In the genomic region with DNA sequence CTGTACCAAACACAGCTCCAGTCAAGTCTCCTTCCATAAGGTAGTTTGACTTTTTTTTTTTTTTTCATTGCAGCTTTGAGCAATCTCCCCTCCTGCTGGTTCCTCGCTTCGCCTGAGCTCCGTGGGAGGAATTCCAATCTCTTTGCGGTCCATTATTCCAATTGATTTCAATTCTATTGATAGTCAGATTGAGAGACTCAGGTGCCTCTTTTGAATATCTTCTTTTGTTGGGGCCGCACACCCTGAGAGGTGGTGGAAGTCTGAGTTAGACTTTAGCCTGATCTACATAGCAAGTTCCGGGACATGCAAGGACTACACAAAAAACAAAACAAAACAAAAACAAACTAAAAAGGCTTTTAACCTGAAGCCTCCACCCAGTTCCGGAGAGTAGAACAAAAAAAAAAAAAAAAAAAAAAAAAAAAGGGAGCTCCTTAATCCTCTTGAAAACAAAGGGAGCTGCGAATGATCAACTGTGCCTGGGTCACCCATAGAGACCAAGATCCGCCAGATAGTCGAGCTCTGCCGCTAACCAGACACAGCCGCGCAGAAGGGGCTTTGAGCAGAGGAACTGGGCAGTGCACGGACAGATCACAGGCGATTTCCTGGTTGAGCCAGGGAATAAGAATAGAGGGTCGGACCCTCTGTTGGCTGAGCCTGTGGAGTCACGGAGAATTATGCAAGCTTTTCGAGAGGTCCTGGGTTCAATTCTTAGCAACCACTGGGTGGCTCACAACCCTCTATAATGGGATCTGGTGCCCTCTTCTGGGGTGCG, we compare ENCODE assay signal across 10 mouse cellular contexts. TPM values are rescaled to one million over a fixed set of nuclear protein-coding genes. Genes with fewer than 3 reads are reported as not detected.
A peak's percentile ranks its signal among the peaks of the same experiment; 100 is the strongest.
DNase-seq lines count a peak whose midpoint lies in the region; ATAC-seq and TF ChIP-seq lines count a peak whose summit lies in the region.
"Had no signal": no experiment of that assay in that cellular context is flagged by ENCODE, and none has a peak within 500 bp of the region (broad histone marks: within the 10 kb centered on the region; RNA-seq: fewer than 3 reads in every experiment).

No protein-coding gene starts in this region.

- H3K9me3 ChIP-seq in hindbrain, embryonic 11.5 days (ENCODE audit: control insufficient read depth, low read length), result no peaks in the 10 kb centered on the region
- H3K9me3 ChIP-seq in midbrain, postnatal 0 days (ENCODE audit: low read length), result no peaks in the 10 kb centered on the region
- H3K9me3 ChIP-seq: limb, embryonic 15.5 days had no signal

- no peak for ATAC-seq in hindbrain, embryonic 11.5 days (ENCODE audit: low FRiP score)
- ATAC-seq in midbrain, postnatal 0 days (ENCODE audit: low FRiP score), result no peak

- no peaks in the 10 kb centered on the region for H3K36me3 ChIP-seq in hindbrain, embryonic 11.5 days (ENCODE audit: control insufficient read depth, insufficient read depth, low read length)
- no peaks in the 10 kb centered on the region for H3K36me3 ChIP-seq in midbrain, postnatal 0 days (ENCODE audit: insufficient read depth, low read length)
- H3K36me3 ChIP-seq: limb, embryonic 15.5 days had no signal

- H3K4me3 ChIP-seq in layer of hippocampus, adult 2 months, result no peak overlapping the region
- no peak overlapping the region for H3K4me3 ChIP-seq in hindbrain, embryonic 11.5 days (ENCODE audit: low read depth, low read length)
- H3K4me3 ChIP-seq in midbrain, postnatal 0 days (ENCODE audit: low read depth, low read length), result peak overlapping the region; percentile 15; the same call in 1 of the 2 replicates
- H3K4me3 ChIP-seq: limb, embryonic 15.5 days had no signal

- H3K27me3 ChIP-seq in hindbrain, embryonic 11.5 days (ENCODE audit: control insufficient read depth, insufficient read depth, low read length), result no peaks in the 10 kb centered on the region
- no peaks in the 10 kb centered on the region for H3K27me3 ChIP-seq in midbrain, postnatal 0 days (ENCODE audit: insufficient read depth, low read length)
- H3K27me3 ChIP-seq: limb, embryonic 15.5 days had no signal

- H3K4me2 ChIP-seq in hindbrain, embryonic 11.5 days (replicated peaks; ENCODE audit: low read depth, low read length), result no peak overlapping the region
- peak overlapping the region; percentile 36 for H3K4me2 ChIP-seq in midbrain, postnatal 0 days (ENCODE audit: low read depth, low read length, poor library complexity, severe bottlenecking)
- H3K4me2 ChIP-seq: limb, embryonic 15.5 days had no signal

- no peak overlapping the region for H3K9ac ChIP-seq in hindbrain, embryonic 11.5 days (ENCODE audit: low read depth, low read length)
- no peak overlapping the region for H3K9ac ChIP-seq in midbrain, postnatal 0 days (replicated peaks; ENCODE audit: low read length, poor library complexity, severe bottlenecking)
- H3K9ac ChIP-seq: limb, embryonic 15.5 days had no signal

- DNase-seq in layer of hippocampus, adult 2 months (ENCODE audit: low spot score in 2 of 2), result no peak
- DNase-seq in layer of hippocampus, postnatal 14 days (ENCODE audit: low spot score in 2 of 2), result no peak
- DNase-seq in embryo, embryonic 10 days (ENCODE audit: low spot score), result peak; percentile 53
- peak; percentile 32 for DNase-seq in hindbrain, embryonic 11.5 days (ENCODE audit: low spot score)
- no peak for DNase-seq in midbrain, postnatal 0 days (ENCODE audit: low spot score)
- no peak for DNase-seq in yolk sac, embryonic 10.5 days (ENCODE audit: low spot score)
- DNase-seq in cerebellum, adult 9-10 months, result no peak
- DNase-seq in adrenal gland, postnatal 10 days, result no peak
- DNase-seq: cerebellum, postnatal 36 days had no signal

- WGBS in hindbrain, embryonic 11.5 days, result 5% methylated on average over 19 of the region's 19 CpGs
- 3% methylated on average over 19 of the region's 19 CpGs for WGBS in midbrain, postnatal 0 days

- TF ChIP-seq CTCF in layer of hippocampus, adult 2 months (conservative IDR thresholded peaks at IDR 0.05), result peak; percentile 30
- peak; percentile 38; the same call in 1 of the 2 replicates for TF ChIP-seq CTCF in midbrain, postnatal 0 days (IDR thresholded peaks at IDR 0.05)

- H3K4me1 ChIP-seq in hindbrain, embryonic 11.5 days (replicated peaks; ENCODE audit: control insufficient read depth, insufficient read depth, low read length), result no peaks in the 10 kb centered on the region
- H3K4me1 ChIP-seq in midbrain, postnatal 0 days (ENCODE audit: insufficient read depth, low read length), result no peaks in the 10 kb centered on the region
- H3K4me1 ChIP-seq: limb, embryonic 15.5 days had no signal

- no peak overlapping the region for H3K27ac ChIP-seq in layer of hippocampus, adult 2 months
- H3K27ac ChIP-seq in hindbrain, embryonic 11.5 days (ENCODE audit: low read depth, low read length), result no peak overlapping the region
- H3K27ac ChIP-seq in midbrain, postnatal 0 days (ENCODE audit: low read depth, low read length), result no peak overlapping the region
- H3K27ac ChIP-seq: limb, embryonic 15.5 days had no signal

RNA-seq across cellular contexts. Expression of gene Mkrn1, which starts 25.7 kb away (rescaled TPM):
- 100 to 1,000 TPM; 116 to 119 TPM for total RNA-seq in layer of hippocampus, adult 2 months (2021)
- total RNA-seq in layer of hippocampus, postnatal 14 days (2021), result 100 to 1,000 TPM; 145 to 156 TPM
- polyA plus RNA-seq in hindbrain, embryonic 11.5 days (2014; fragmentation: Nextera tagmentation; extraction: Ambion mirVana), result 127 and 147 TPM in 2 replicates
- total RNA-seq in midbrain, postnatal 0 days (2014; rRNA removed), result 201 and 269 TPM in 2 replicates
- polyA plus RNA-seq in midbrain, postnatal 0 days (2015; fragmentation: Nextera tagmentation; extraction: Ambion mirVana), result 232 and 238 TPM in 2 replicates
- 10 to 100 TPM; 70.7 to 71.5 TPM for total RNA-seq in adrenal gland, postnatal 10 days (2021)

Comparison
In these comparisons a context has a peak if more than half of its experiments do, and no peak if none do; other contexts are left out.
1. DNase-seq: peak in embryo, embryonic 10 days (single experiment) and hindbrain, embryonic 11.5 days (single experiment); none in layer of hippocampus, adult 2 months (0 of 2), layer of hippocampus, postnatal 14 days (0 of 2), midbrain, postnatal 0 days (single experiment), yolk sac, embryonic 10.5 days (single experiment), cerebellum, adult 9-10 months (single experiment) and adrenal gland, postnatal 10 days (single experiment).